Mouse (Mus musculus) heart, embryonic 16.5 days (tissue): ENCODE measurements at regions not wholly inside any gene's neighbourhood (a gene's known extent, or its start where the extent isn't known, plus 50 kb on each side); places are given as distances from the start of the nearest gene placed in this dataset.

Experiments
- ATAC-seq: fragments of 200-750 bp; cut with Nextera tagmentation; replicated peaks from 2 replicates; pipeline ENCODE4 v1.8.0; 2017; ENCODE audit warnings: moderate number of reproducible peaks; ENCODE audit not compliant: insufficient read depth, low FRiP score; ENCODE audit errors: extremely low read depth
- H3K27ac ChIP-seq: fragments of 300-500 bp; sonication (generic); 2 replicates; pipeline ENCODE4 v1.5.1; 2014; ENCODE audit warnings: mild to moderate bottlenecking, low read length, control low read depth, moderate library complexity
- H3K27me3 ChIP-seq: fragments of 300-500 bp; sonication (generic); 2 replicates; pipeline ENCODE4 v1.6.1; 2014; ENCODE audit warnings: low read length, mixed read lengths; ENCODE audit not compliant: control insufficient read depth, insufficient read depth
- H3K36me3 ChIP-seq: fragments of 300-500 bp; sonication (generic); 2 replicates; pipeline ENCODE4 v1.6.1; 2014; ENCODE audit not compliant: control insufficient read depth, insufficient read depth
- H3K4me1 ChIP-seq: fragments of 300-500 bp; sonication (generic); 2 replicates; pipeline ENCODE4 v1.6.1; 2014; ENCODE audit warnings: low read length, mixed read lengths; ENCODE audit not compliant: control insufficient read depth, insufficient read depth
- H3K4me2 ChIP-seq: fragments of 300-500 bp; sonication (generic); 2 replicates; pipeline ENCODE4 v1.6.1; 2014; ENCODE audit warnings: low read depth, mild to moderate bottlenecking, control low read depth, low read length
- H3K4me3 ChIP-seq: fragments of 300-500 bp; sonication (generic); 2 replicates; pipeline ENCODE4 v1.5.1; 2014; ENCODE audit warnings: mild to moderate bottlenecking, control low read depth, low read length
- H3K9ac ChIP-seq: fragments of 300-500 bp; sonication (generic); 2 replicates; pipeline ENCODE4 v1.6.1; 2014; ENCODE audit warnings: low read length, control low read depth
- H3K9me3 ChIP-seq: fragments of 300-500 bp; sonication (generic); replicated peaks from 2 replicates; pipeline ENCODE4 v1.6.1; 2016; ENCODE audit warnings: low read length; ENCODE audit not compliant: control insufficient read depth
- WGBS: fragments of 180-500 bp; shearing (Covaris S2); extraction: QIAGEN DNeasy Blood & Tissue Kit; methylation state at CpG from one replicate; pipeline ENCODE4 v1.1.7; 2014; 5-methylcytosine and 5-hydroxymethylcytosine counted together

- H3K4me1 ChIP-seq: no peaks in the 10 kb centered on the region
- no peak overlapping the region for H3K4me2 ChIP-seq
- 76% methylated on average over 5 of the region's 5 CpGs for WGBS
- no peak overlapping the region for H3K4me3 ChIP-seq
- ATAC-seq: no peak
- H3K36me3 ChIP-seq: no peaks in the 10 kb centered on the region
- H3K27ac ChIP-seq: no peak overlapping the region
- no peaks in the 10 kb centered on the region; the same call in 1 of the 2 replicates for H3K9me3 ChIP-seq
- no peaks in the 10 kb centered on the region for H3K27me3 ChIP-seq
- no peak overlapping the region for H3K9ac ChIP-seq
Measured at GRCm38 (mm10) chr3:139832599-139832998, 627.1 kb downstream of the Stpg2 start.

- H3K4me3 ChIP-seq: no peak overlapping the region
- H3K4me1 ChIP-seq: 0 out of 2 replicates have a peak, but pooled peaks cover 2% of the 10 kb centered on the region
- H3K9ac ChIP-seq: no peak overlapping the region
- WGBS: 77% methylated on average over 3 of the region's 3 CpGs
- H3K9me3 ChIP-seq: 0 out of 2 replicates have a peak, but pooled peaks cover 5% of the 10 kb centered on the region
- no peak overlapping the region for H3K4me2 ChIP-seq
- no peak overlapping the region for H3K27ac ChIP-seq
- H3K36me3 ChIP-seq: no peaks in the 10 kb centered on the region
- ATAC-seq: no peak
- H3K27me3 ChIP-seq: no peaks in the 10 kb centered on the region
Measured at GRCm38 (mm10) chr3:139842015-139842414, 636.5 kb downstream of the Stpg2 start.

GRCm38 (mm10) chr3:139842988-139843605 lies 637.6 kb downstream of the Stpg2 start:
- no peak for ATAC-seq
- Histone ChIP-seq H3K4me1 (0 out of 2 replicates have a peak, but pooled peaks cover 2% of the 10 kb centered on the region), H3K9ac (no peak overlapping the region), H3K9me3 (0 out of 2 replicates have a peak, but pooled peaks cover 5% of the 10 kb centered on the region), H3K27me3 (no peaks in the 10 kb centered on the region), H3K4me2 (no peak overlapping the region), H3K27ac (no peak overlapping the region), H3K4me3 (no peak overlapping the region), H3K36me3 (no peaks in the 10 kb centered on the region)
- WGBS: 54% methylated on average over 5 of the region's 5 CpGs

DNA sequence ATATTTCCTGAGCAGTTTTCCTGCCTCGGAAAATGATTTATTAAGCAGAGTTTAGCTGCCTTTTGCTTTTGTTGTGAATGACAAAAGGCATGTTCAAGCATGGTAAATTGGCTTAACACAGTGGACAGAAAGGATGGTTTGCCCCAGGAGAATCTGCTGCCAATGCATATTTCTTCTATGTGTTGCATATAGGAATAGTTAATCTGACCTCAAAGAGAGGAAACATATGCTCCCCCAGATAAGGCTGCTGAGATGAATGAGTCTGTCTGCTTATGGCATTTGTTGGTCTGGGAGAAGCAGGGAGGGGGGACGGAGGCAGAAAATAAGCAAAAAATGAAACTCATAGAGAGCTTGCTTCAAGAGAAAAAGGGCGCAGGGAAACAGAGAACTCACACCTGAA lies 638.9 kb downstream of the Stpg2 start:
- no peaks in the 10 kb centered on the region for H3K27me3 ChIP-seq
- WGBS: 65% methylated on average over 3 of the region's 3 CpGs
- H3K9ac ChIP-seq: no peak overlapping the region
- 0 out of 2 replicates have a peak, but pooled peaks cover 2% of the 10 kb centered on the region for H3K4me1 ChIP-seq
- H3K4me3 ChIP-seq: no peak overlapping the region
- H3K27ac ChIP-seq: no peak overlapping the region
- no peaks in the 10 kb centered on the region for H3K36me3 ChIP-seq
- no peak for ATAC-seq
- no peak overlapping the region for H3K4me2 ChIP-seq
- 0 out of 2 replicates have a peak, but pooled peaks cover 5% of the 10 kb centered on the region for H3K9me3 ChIP-seq

GRCm38 (mm10) chr3:139847826-139848225 lies 642.3 kb downstream of the Stpg2 start:
- no peak overlapping the region for H3K4me2 ChIP-seq
- no peak overlapping the region for H3K27ac ChIP-seq
- ATAC-seq: no peak
- 0 out of 2 replicates have a peak, but pooled peaks cover 2% of the 10 kb centered on the region for H3K4me1 ChIP-seq
- 65% methylated on average over 5 of the region's 5 CpGs for WGBS
- H3K9ac ChIP-seq: no peak overlapping the region
- no peak overlapping the region for H3K4me3 ChIP-seq
- H3K36me3 ChIP-seq: no peaks in the 10 kb centered on the region
- no peaks in the 10 kb centered on the region for H3K27me3 ChIP-seq
- 0 out of 2 replicates have a peak, but pooled peaks cover 5% of the 10 kb centered on the region for H3K9me3 ChIP-seq

DNA sequence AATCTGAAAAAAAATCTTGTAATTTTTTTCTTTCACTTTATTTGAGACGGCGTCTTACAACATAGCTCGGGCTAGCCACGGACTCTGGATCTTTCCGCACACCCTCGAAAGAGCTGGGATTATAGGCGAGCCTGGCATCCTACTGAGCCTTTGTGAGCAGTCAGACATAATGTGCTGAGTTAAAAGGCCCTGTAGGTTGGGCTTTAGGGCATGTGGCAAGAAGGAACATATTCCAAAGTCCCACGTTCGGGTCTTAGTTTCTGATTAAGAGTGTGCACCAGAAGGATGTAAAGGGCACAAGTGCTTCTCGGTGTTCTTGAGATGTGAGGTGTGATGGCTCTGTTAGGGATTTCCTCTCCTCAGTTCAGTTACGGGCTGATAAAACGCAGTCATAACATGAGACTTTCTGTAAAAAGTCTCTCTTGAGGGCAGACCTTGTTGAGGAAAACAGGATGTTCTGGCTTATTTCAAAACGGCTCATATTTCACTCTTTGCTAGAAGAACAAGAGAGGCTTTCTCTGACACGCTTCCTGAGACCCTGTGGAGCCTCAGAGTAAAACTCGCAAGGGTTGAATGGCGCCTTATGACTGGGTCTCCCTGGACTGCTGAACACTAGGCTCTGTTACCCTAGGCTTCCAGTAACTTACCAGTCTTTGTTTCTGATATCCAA lies 654.6 kb downstream of the Stpg2 start:
- Histone ChIP-seq H3K9me3 (no peaks in the 10 kb centered on the region), H3K27ac (peak overlapping the region; percentile 10; the same call in 1 of the 2 replicates), H3K4me3 (no peak overlapping the region), H3K36me3 (no peaks in the 10 kb centered on the region), H3K27me3 (no peaks in the 10 kb centered on the region), H3K4me1 (no peaks in the 10 kb centered on the region), H3K9ac (no peak overlapping the region), H3K4me2 (no peak overlapping the region; the same call in 1 of the 2 replicates)
- WGBS: 55% methylated on average over 16 of the region's 16 CpGs
- peak; percentile 45; the same call in 1 of the 2 replicates for ATAC-seq

DNA sequence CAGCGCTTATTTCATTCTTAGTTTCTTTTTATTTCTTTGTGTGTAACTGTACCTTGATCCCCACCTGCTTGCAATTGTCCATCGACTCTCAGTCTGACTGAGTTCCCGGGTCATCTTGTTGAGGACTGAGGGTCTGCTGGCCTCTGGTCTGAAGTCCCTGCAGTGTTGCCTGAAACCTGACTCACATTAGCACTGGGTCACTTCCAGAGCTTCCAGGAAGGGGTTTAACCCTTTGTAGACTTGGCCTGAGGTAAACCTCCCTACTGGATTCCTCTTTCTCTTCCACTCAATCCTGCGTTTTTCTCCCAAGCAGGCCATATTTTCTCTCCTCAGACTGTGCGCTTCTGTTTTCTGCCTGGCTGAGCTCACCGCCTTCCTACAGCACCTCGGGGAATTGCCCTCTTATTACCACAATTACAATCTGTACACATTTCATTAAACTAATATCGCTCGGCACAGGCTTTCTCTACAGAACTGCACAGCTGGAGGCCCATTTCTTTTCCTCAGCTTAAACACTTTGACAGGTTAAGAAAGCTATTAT lies 655.4 kb downstream of the Stpg2 start:
- Histone ChIP-seq H3K9me3 (no peaks in the 10 kb centered on the region), H3K4me2 (no peak overlapping the region; the same call in 1 of the 2 replicates), H3K4me3 (no peak overlapping the region), H3K9ac (no peak overlapping the region), H3K4me1 (no peaks in the 10 kb centered on the region), H3K27me3 (no peaks in the 10 kb centered on the region), H3K36me3 (no peaks in the 10 kb centered on the region), H3K27ac (0 out of 2 replicates have a peak overlapping the region, but pooled peaks have one; percentile 10)
- ATAC-seq: no peak
- WGBS: 67% methylated on average over 9 of the region's 9 CpGs

- ATAC-seq: no peak
- H3K36me3 ChIP-seq: no peaks in the 10 kb centered on the region
Measured at GRCm38 (mm10) chr3:139866329-139866728, 660.8 kb downstream of the Stpg2 start.

DNA sequence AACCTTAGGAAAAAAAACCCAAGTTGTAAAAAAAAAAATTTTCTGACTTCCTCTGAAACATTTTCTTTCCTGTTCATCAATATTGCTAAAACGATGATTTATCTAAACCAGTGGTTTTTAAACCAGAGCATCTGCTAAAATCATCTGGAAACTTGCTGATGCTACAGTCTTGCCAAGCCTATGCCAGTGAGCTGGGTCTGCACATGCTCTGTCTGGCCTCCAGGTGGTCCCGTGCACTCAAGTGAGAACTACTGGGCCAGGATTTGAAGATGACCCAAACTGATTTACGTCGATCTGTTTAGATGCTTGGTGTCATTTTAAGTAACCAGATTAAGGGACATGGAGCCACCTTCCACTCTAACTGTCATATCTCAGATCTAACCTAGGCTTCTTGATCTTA lies 661.5 kb downstream of the Stpg2 start:
- no peaks in the 10 kb centered on the region for H3K36me3 ChIP-seq
- no peaks in the 10 kb centered on the region for H3K4me1 ChIP-seq
- ATAC-seq: no peak
- no peak overlapping the region for H3K27ac ChIP-seq
- no peak overlapping the region for H3K4me2 ChIP-seq
- H3K9me3 ChIP-seq: no peaks in the 10 kb centered on the region
- H3K4me3 ChIP-seq: no peak overlapping the region
- no peak overlapping the region for H3K9ac ChIP-seq
- no peaks in the 10 kb centered on the region for H3K27me3 ChIP-seq
- WGBS: 71% methylated on average over 4 of the region's 4 CpGs

More at GRCm38 (mm10) chr3:139866329-139866728, 660.8 kb downstream of the Stpg2 start:
- Histone ChIP-seq H3K9me3 (no peaks in the 10 kb centered on the region), H3K4me3 (no peak overlapping the region), H3K4me1 (no peaks in the 10 kb centered on the region), H3K9ac (no peak overlapping the region), H3K27ac (no peak overlapping the region), H3K4me2 (no peak overlapping the region), H3K27me3 (no peaks in the 10 kb centered on the region)
